Mouse (Mus musculus) kidney, embryonic 16.5 days (tissue): ENCODE data around the gene Plcg1. TPM values are rescaled to one million over a fixed set of nuclear protein-coding genes. Genes with fewer than 3 reads are reported as not detected.

ENCODE experiments used
- ATAC-seq: fragments of 200-750 bp; cut with Nextera tagmentation; 2 replicates; pipeline ENCODE4 v1.8.0; 2017; ENCODE audit warnings: moderate TSS enrichment; ENCODE audit not compliant: low FRiP score, low TSS enrichment
- H3K27ac ChIP-seq: fragments of 300-500 bp; sonication (generic); 2 replicates; pipeline ENCODE4 v1.5.1; 2014; ENCODE audit warnings: low read length
- H3K27me3 ChIP-seq: fragments of 300-500 bp; sonication (generic); 2 replicates; pipeline ENCODE4 v1.6.1; 2014; ENCODE audit warnings: low read length, control low read depth, mixed read lengths; ENCODE audit not compliant: insufficient read depth
- H3K36me3 ChIP-seq: fragments of 300-500 bp; sonication (generic); 2 replicates; pipeline ENCODE4 v1.6.1; 2014; ENCODE audit warnings: low read length, control low read depth, mixed read lengths; ENCODE audit not compliant: insufficient read depth
- H3K4me1 ChIP-seq: fragments of 300-500 bp; sonication (generic); 2 replicates; pipeline ENCODE4 v1.6.1; 2014; ENCODE audit warnings: low read length, control low read depth, mixed read lengths; ENCODE audit not compliant: insufficient read depth
- H3K4me2 ChIP-seq: fragments of 300-500 bp; sonication (generic); replicated peaks from 2 replicates; pipeline ENCODE4 v1.6.1; 2014; ENCODE audit warnings: low read depth, low read length
- H3K4me3 ChIP-seq: fragments of 300-500 bp; sonication (generic); 2 replicates; pipeline ENCODE4 v1.5.1; 2014; ENCODE audit warnings: mild to moderate bottlenecking, low read length
- H3K9ac ChIP-seq: fragments of 300-500 bp; sonication (generic); replicated peaks from 2 replicates; pipeline ENCODE4 v1.6.1; 2014; ENCODE audit warnings: low read length
- H3K9me3 ChIP-seq: fragments of 300-500 bp; sonication (generic); 2 replicates; pipeline ENCODE4 v1.6.1; 2016; ENCODE audit warnings: low read length, control low read depth
- WGBS: fragments of 180-500 bp; shearing (Covaris S2); extraction: QIAGEN DNeasy Blood & Tissue Kit; methylation state at CpG from one replicate; pipeline ENCODE4 v1.1.7; 2014; 5-methylcytosine and 5-hydroxymethylcytosine counted together
- polyA plus RNA-seq: library from polyadenylated mRNA; unstranded; fragments of >200 nt; fragmentation: Nextera tagmentation; extraction: Ambion mirVana; gene quantifications from 2 replicates; pipeline ENCODE4 v1.2.1, GENCODE M21; 2015

Gene Plcg1
- polyA plus RNA-seq, 1 experiment from 2014 or later: 49.9 TPM

- Histone ChIP-seq H3K36me3 (peaks cover 22% of the 10 kb centered on the region), H3K27me3 (no peaks in the 10 kb centered on the region), H3K4me2 (peak overlapping the region; percentile 91), H3K9ac (peak overlapping the region; percentile 98), H3K9me3 (no peaks in the 10 kb centered on the region), H3K4me3 (peak overlapping the region; percentile 90), H3K27ac (peak overlapping the region; percentile 94; the same call in 1 of the 2 replicates), H3K4me1 (peaks cover 53% of the 10 kb centered on the region)
- 15% methylated on average over 9 of the region's 9 CpGs for WGBS
- peak; percentile 0; the same call in 1 of the 2 replicates for ATAC-seq
These were observed 1.4 kb downstream of the Plcg1 start for GRCm38 (mm10) chr2:160732420-160732995.

DNA sequence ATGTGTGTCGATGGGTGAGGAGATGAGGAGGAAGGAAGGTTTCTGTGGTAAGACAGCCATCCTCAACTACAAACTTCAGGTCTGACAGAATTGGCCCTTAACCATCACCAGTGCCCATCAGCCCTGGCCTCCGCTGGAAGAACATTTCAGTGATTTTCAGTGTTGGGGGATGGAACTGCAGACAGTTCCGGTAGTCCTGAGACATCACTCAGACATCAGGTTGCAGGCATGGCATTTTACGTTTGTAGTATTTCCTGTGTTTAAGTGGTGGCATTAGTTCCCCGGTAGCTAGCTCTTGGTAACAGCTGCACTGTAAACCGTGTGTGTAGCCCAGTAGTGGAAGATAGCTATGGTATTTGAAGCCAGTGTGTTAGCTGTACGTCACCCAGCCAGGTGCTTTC, 2.0 kb downstream of the Plcg1 start:
- no peaks in the 10 kb centered on the region for H3K27me3 ChIP-seq
- no peak for ATAC-seq
- peak overlapping the region; percentile 90 for H3K4me3 ChIP-seq
- peak overlapping the region; percentile 91 for H3K4me2 ChIP-seq
- H3K4me1 ChIP-seq: peaks cover 53% of the 10 kb centered on the region
- peak overlapping the region; percentile 98 for H3K9ac ChIP-seq
- 0 out of 2 replicates have a peak overlapping the region, but pooled peaks have one; percentile 16 for H3K27ac ChIP-seq
- H3K9me3 ChIP-seq: no peaks in the 10 kb centered on the region
- H3K36me3 ChIP-seq: peaks cover 22% of the 10 kb centered on the region
- 26% methylated on average over 7 of the region's 7 CpGs for WGBS

DNA sequence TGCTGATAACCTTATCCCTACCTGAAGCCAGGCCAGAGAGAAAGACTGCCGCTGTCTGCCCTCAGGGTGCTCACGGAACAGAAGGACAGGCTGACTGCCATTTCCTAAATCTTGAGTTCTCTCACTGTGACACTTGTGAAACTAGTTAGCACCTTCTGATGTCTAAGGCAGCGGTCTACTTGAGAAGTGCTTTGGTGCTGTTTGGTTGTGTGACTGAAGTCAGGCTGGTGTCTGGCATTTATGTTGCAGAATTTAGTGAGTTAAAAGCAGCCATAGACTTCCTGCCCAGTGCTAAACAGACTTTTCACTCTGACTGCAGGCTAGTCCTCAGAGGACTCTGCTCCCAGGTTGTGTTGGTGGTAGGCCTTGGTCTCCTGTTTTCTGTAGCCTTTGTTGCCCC, 3.2 kb downstream of the Plcg1 start:
- WGBS: 73% methylated on average over 3 of the region's 3 CpGs
- no peak for ATAC-seq
- peaks cover 57% of the 10 kb centered on the region for H3K4me1 ChIP-seq
- no peaks in the 10 kb centered on the region for H3K9me3 ChIP-seq
- H3K27me3 ChIP-seq: no peaks in the 10 kb centered on the region
- H3K9ac ChIP-seq: peak overlapping the region; percentile 98; the same call in 1 of the 2 replicates
- no peak overlapping the region for H3K27ac ChIP-seq
- H3K4me3 ChIP-seq: no peak overlapping the region
- H3K4me2 ChIP-seq: peak overlapping the region; percentile 91; the same call in 1 of the 2 replicates
- H3K36me3 ChIP-seq: peaks cover 22% of the 10 kb centered on the region

DNA sequence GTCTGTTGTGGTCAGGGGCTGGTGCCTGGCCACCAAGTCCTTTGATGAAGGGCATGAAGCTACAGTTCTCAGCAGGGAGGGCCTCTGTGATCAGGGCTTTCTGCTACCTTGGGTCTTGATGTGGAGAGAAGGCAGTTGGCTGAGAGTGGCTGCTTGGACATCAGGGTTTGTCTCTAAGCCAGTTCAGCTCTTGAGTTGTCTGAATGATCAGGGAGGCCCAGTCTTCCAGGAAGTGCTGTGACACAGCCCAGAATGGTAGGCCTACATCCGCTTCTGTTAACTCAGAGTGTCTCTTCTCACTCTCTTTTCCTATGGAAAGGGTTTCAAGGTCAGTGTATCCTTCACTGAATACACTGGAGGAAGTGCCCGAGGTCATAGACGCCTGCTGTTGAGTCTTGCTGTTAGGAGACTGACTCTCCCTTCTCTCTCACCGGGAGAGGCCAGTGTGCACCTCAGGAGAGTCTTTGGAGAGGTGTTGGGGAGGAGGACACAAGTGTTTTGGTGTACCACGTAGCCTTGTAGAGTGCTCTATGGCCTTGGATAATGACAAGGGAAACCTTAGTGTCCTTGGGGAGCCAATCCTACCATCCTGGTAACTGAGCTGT, 4.7 kb downstream of the Plcg1 start:
- no peak overlapping the region for H3K4me2 ChIP-seq
- no peaks in the 10 kb centered on the region for H3K27me3 ChIP-seq
- H3K9me3 ChIP-seq: no peaks in the 10 kb centered on the region
- peaks cover 64% of the 10 kb centered on the region for H3K4me1 ChIP-seq
- no peak overlapping the region for H3K27ac ChIP-seq
- no peak overlapping the region for H3K9ac ChIP-seq
- no peak overlapping the region for H3K4me3 ChIP-seq
- no peak for ATAC-seq
- WGBS: 80% methylated on average over 5 of the region's 5 CpGs
- peaks cover 22% of the 10 kb centered on the region for H3K36me3 ChIP-seq

DNA sequence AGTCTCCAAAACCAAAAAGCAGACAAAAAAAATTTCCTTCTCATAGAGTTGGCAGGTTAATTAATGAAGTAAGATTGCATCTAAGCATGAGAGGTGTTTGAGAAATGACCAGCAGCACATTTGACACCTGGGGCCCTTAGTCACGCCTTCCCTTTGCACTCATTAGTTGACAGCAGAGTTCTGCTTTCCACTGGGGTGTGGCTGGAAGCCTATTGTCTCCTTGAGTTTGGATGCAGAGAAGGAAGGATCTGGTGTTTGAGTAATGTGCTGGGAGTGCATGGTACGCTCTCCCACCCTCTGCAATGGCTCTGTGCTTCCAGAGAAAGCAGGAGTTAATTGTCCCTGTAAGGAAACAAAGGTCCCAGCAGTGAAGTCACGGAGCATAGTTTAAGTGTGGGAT, 5.4 kb downstream of the Plcg1 start:
- Histone ChIP-seq H3K9ac (no peak overlapping the region), H3K4me3 (no peak overlapping the region), H3K9me3 (no peaks in the 10 kb centered on the region), H3K4me2 (no peak overlapping the region), H3K36me3 (peaks cover 22% of the 10 kb centered on the region), H3K4me1 (peaks cover 67% of the 10 kb centered on the region), H3K27me3 (no peaks in the 10 kb centered on the region), H3K27ac (no peak overlapping the region)
- 82% methylated on average over 3 of the region's 3 CpGs for WGBS
- no peak for ATAC-seq

- H3K9me3 ChIP-seq: no peaks in the 10 kb centered on the region
- H3K36me3 ChIP-seq: peaks cover 22% of the 10 kb centered on the region
- no peaks in the 10 kb centered on the region for H3K27me3 ChIP-seq
- peaks cover 61% of the 10 kb centered on the region for H3K4me1 ChIP-seq
- no peak overlapping the region for H3K4me2 ChIP-seq
- H3K9ac ChIP-seq: no peak overlapping the region
- 47% methylated on average over 5 of the region's 5 CpGs for WGBS
- ATAC-seq: no peak
- H3K27ac ChIP-seq: peak overlapping the region; percentile 17; the same call in 1 of the 2 replicates
- no peak overlapping the region for H3K4me3 ChIP-seq
These were observed 7.3 kb downstream of the Plcg1 start for GRCm38 (mm10) chr2:160738354-160738753.

- H3K27ac ChIP-seq: peak overlapping the region; percentile 43
- H3K9ac ChIP-seq: no peak overlapping the region
- H3K36me3 ChIP-seq: peaks cover 22% of the 10 kb centered on the region
- no peak overlapping the region for H3K4me2 ChIP-seq
- H3K27me3 ChIP-seq: no peaks in the 10 kb centered on the region
- H3K4me1 ChIP-seq: peaks cover 55% of the 10 kb centered on the region
- no peaks in the 10 kb centered on the region for H3K9me3 ChIP-seq
- 0 out of 2 replicates have a peak, but pooled peaks have one; percentile 17 for ATAC-seq
- 40% methylated on average over 2 of the region's 2 CpGs for WGBS
- H3K4me3 ChIP-seq: no peak overlapping the region
These were observed 8.7 kb downstream of the Plcg1 start for GRCm38 (mm10) chr2:160739647-160740356.

DNA sequence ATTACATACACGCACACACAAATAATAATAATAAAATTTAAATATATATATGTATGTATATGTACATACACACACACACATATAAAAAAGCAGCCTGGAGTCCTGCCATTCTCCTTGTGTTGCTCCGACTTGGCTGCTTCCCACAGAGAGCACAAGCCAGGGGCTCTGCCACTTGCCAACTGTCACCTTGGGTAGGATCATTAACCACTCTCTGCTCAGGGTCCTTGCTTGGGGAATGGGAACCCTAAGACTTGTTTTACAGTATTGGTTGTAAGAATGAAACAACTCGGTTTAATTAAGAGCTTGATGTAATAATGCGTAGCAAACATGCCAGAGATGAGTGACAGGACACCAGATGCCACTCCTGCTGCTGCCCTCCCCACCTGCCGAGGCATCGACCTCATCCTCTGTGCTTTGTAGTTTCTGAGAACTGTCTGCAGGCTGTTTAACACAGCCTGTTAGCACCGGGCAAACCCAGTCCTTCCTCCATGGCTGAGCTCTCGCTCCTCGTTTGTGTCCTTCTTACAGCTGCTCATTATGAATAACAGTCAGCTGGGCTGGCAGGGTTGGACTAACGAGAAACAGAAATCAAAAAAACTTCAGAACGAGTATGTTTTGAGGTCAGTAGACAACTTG, 9.5 kb downstream of the Plcg1 start:
- peak overlapping the region; percentile 63 for H3K27ac ChIP-seq
- H3K4me1 ChIP-seq: peaks cover 54% of the 10 kb centered on the region

GRCm38 (mm10) chr2:160741580-160741979, 10.5 kb downstream of the Plcg1 start:
- WGBS: 68% methylated on average over 3 of the region's 3 CpGs
- Histone ChIP-seq H3K4me2 (no peak overlapping the region), H3K27me3 (no peaks in the 10 kb centered on the region), H3K36me3 (peaks cover 11% of the 10 kb centered on the region), H3K9me3 (no peaks in the 10 kb centered on the region), H3K27ac (peak overlapping the region; percentile 63), H3K4me1 (peaks cover 48% of the 10 kb centered on the region), H3K4me3 (no peak overlapping the region), H3K9ac (no peak overlapping the region)
- peak; percentile 53 for ATAC-seq

More for the DNA sequence above, 9.5 kb downstream of the Plcg1 start:
- no peak overlapping the region for H3K9ac ChIP-seq
- peaks cover 14% of the 10 kb centered on the region for H3K36me3 ChIP-seq
- H3K4me3 ChIP-seq: no peak overlapping the region
- no peak overlapping the region for H3K4me2 ChIP-seq
- 75% methylated on average over 11 of the region's 11 CpGs for WGBS
- H3K27me3 ChIP-seq: no peaks in the 10 kb centered on the region
- H3K9me3 ChIP-seq: no peaks in the 10 kb centered on the region
- ATAC-seq: no peak
